In genomic region chr19:41830106-41831031, GRCm38 (mm10) we compare ENCODE assay signal across 8 mouse cellular contexts. TPM values are rescaled to one million over a fixed set of nuclear protein-coding genes. Genes with fewer than 3 reads are reported as not detected.
A peak's percentile ranks its signal among the peaks of the same experiment; 100 is the strongest.
DNase-seq lines count a peak whose midpoint lies in the region; ATAC-seq lines count a peak whose summit lies in the region.

No protein-coding gene starts in this region.

- no peaks in the 10 kb centered on the region for H3K36me3 ChIP-seq in intestine, embryonic 14.5 days (ENCODE audit: control insufficient read depth, insufficient read depth, low read length)
- no peaks in the 10 kb centered on the region for H3K36me3 ChIP-seq in limb, embryonic 12.5 days
- H3K36me3 ChIP-seq in midbrain, embryonic 13.5 days = no peaks in the 10 kb centered on the region

- peak; percentile 56 for ATAC-seq in intestine, embryonic 14.5 days (replicated peaks; ENCODE audit: low FRiP score, low TSS enrichment, low read depth)
- ATAC-seq in limb, embryonic 12.5 days (ENCODE audit: insufficient number of reproducible peaks, insufficient read depth, low FRiP score, low TSS enrichment, low read depth) = no peak; the same call in 1 of the 2 replicates
- peak; percentile 72 for ATAC-seq in midbrain, embryonic 13.5 days

- H3K27me3 ChIP-seq in intestine, embryonic 14.5 days (replicated peaks; ENCODE audit: control insufficient read depth, insufficient read depth, low read length) = peaks cover 19% of the 10 kb centered on the region
- H3K27me3 ChIP-seq in limb, embryonic 12.5 days = peaks cover 48% of the 10 kb centered on the region
- peaks cover 8% of the 10 kb centered on the region; the same call in 1 of the 2 replicates for H3K27me3 ChIP-seq in midbrain, embryonic 13.5 days

- peak overlapping the region; percentile 97 for H3K4me2 ChIP-seq in intestine, embryonic 14.5 days (ENCODE audit: low read length)
- H3K4me2 ChIP-seq in limb, embryonic 12.5 days = peak overlapping the region; percentile 99
- peak overlapping the region; percentile 95 for H3K4me2 ChIP-seq in midbrain, embryonic 13.5 days (replicated peaks)

- intact Hi-C loops in gastrocnemius, postnatal 14 days (cut with DNase I; ENCODE audit: low total_unique reads) = no loop called here

- H3K4me3 ChIP-seq in intestine, embryonic 14.5 days (ENCODE audit: low read depth, low read length) = peak overlapping the region; percentile 63
- peak overlapping the region; percentile 77 for H3K4me3 ChIP-seq in limb, embryonic 12.5 days (replicated peaks)
- H3K4me3 ChIP-seq in midbrain, embryonic 13.5 days (replicated peaks) = peak overlapping the region; percentile 84

- H3K4me1 ChIP-seq in intestine, embryonic 14.5 days (replicated peaks; ENCODE audit: control insufficient read depth, insufficient read depth, low read length) = peaks cover 9% of the 10 kb centered on the region
- peaks cover 18% of the 10 kb centered on the region for H3K4me1 ChIP-seq in limb, embryonic 12.5 days (replicated peaks)
- H3K4me1 ChIP-seq in midbrain, embryonic 13.5 days (replicated peaks) = peaks cover 37% of the 10 kb centered on the region

- H3K9ac ChIP-seq in intestine, embryonic 14.5 days (ENCODE audit: low read length) = peak overlapping the region; percentile 64
- H3K9ac ChIP-seq in limb, embryonic 12.5 days (replicated peaks) = peak overlapping the region; percentile 71
- peak overlapping the region; percentile 90 for H3K9ac ChIP-seq in midbrain, embryonic 13.5 days (replicated peaks)

- H3K9me3 ChIP-seq in intestine, embryonic 14.5 days (ENCODE audit: control insufficient read depth, low read length) = no peaks in the 10 kb centered on the region
- no peaks in the 10 kb centered on the region for H3K9me3 ChIP-seq in limb, embryonic 12.5 days
- no peaks in the 10 kb centered on the region for H3K9me3 ChIP-seq in midbrain, embryonic 13.5 days

- DNase-seq in ovary, postnatal 14 days (ENCODE audit: low spot score) = peak; percentile 65
- DNase-seq in ovary, postnatal 10 days (ENCODE audit: low spot score) = no peak
- DNase-seq in cerebellum, postnatal 36 days = peak; percentile 46 to 60
- DNase-seq in gastrocnemius, postnatal 14 days = peak; percentile 79
- DNase-seq in intestine, embryonic 14.5 days (ENCODE audit: low spot score) = peak; percentile 83
- peak; percentile 71 to 82 for DNase-seq in spleen, postnatal 10 days (ENCODE audit: low spot score in 2 of 2)

- WGBS in intestine, embryonic 14.5 days = under 1% methylated on average over 85 of the region's 112 CpGs
- WGBS in limb, embryonic 12.5 days = under 1% methylated on average over 99 of the region's 112 CpGs
- under 1% methylated on average over 87 of the region's 112 CpGs for WGBS in midbrain, embryonic 13.5 days

- H3K27ac ChIP-seq in intestine, embryonic 14.5 days (ENCODE audit: low read depth) = peak overlapping the region; percentile 87
- H3K27ac ChIP-seq in limb, embryonic 12.5 days = peak overlapping the region; percentile 86; the same call in 1 of the 2 replicates
- peak overlapping the region; percentile 95 for H3K27ac ChIP-seq in midbrain, embryonic 13.5 days

RNA-seq across cellular contexts. Expression of gene Frat1, which starts 0.6 kb away (rescaled TPM):
- total RNA-seq in gastrocnemius, postnatal 14 days (2021) = 1 to 10 TPM; 4.9 to 7.2 TPM
- 13.3 and 15.4 TPM in 2 replicates for polyA plus RNA-seq in intestine, embryonic 14.5 days (2014; fragmentation: Nextera tagmentation; extraction: Ambion mirVana)
- 5.8 and 6.2 TPM in 2 replicates for polyA plus RNA-seq in limb, embryonic 12.5 days (2016; fragmentation: Nextera tagmentation; extraction: Ambion mirVana)
- polyA plus RNA-seq in midbrain, embryonic 13.5 days (2015; fragmentation: Nextera tagmentation; extraction: Ambion mirVana) = 26.2 and 29.0 TPM in 2 replicates

RNA-seq across cellular contexts. Expression of gene Frat2, which starts 17.6 kb away (rescaled TPM):
- total RNA-seq in gastrocnemius, postnatal 14 days (2021) = 10 to 100 TPM; 19.9 to 28.3 TPM
- 6.4 and 6.5 TPM in 2 replicates for polyA plus RNA-seq in intestine, embryonic 14.5 days (2014; fragmentation: Nextera tagmentation; extraction: Ambion mirVana)
- 5.0 and 5.6 TPM in 2 replicates for polyA plus RNA-seq in limb, embryonic 12.5 days (2016; fragmentation: Nextera tagmentation; extraction: Ambion mirVana)
- 7.6 and 10.4 TPM in 2 replicates for polyA plus RNA-seq in midbrain, embryonic 13.5 days (2015; fragmentation: Nextera tagmentation; extraction: Ambion mirVana)

RNA-seq across cellular contexts. Expression of gene Arhgap19, which starts 28.5 kb away (rescaled TPM):
- total RNA-seq in gastrocnemius, postnatal 14 days (2021) = 1 to 10 TPM; 6.8 to 9.9 TPM
- 25.5 and 29.0 TPM in 2 replicates for polyA plus RNA-seq in intestine, embryonic 14.5 days (2014; fragmentation: Nextera tagmentation; extraction: Ambion mirVana)
- polyA plus RNA-seq in limb, embryonic 12.5 days (2016; fragmentation: Nextera tagmentation; extraction: Ambion mirVana) = 33.5 and 35.0 TPM in 2 replicates
- polyA plus RNA-seq in midbrain, embryonic 13.5 days (2015; fragmentation: Nextera tagmentation; extraction: Ambion mirVana) = 11.0 and 11.6 TPM in 2 replicates
